Mouse (Mus musculus): Measurements from ENCODE around the gene Slc13a1.

DNA sequence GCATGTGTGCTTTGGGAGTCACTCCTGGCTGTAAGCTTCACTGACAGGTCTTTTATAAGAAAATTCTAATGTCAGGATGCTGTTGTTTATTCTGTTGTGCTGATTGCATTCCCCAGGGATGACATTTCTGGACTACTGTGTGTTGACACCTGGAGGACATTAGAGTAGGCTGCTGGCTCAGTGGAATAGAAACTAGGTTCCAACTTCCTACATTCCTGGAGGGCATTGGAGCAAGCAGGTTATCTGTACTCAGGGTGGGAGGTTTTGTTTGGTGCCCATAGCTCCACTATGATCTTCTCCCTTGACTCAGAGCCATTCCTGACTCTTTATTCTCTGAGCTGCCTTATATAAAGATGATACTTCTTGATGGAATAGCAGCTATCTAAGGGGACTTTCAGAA, 45.3 kb downstream of the Slc13a1 start:
- TF ChIP-seq HCFC1 (IDR thresholded peaks at IDR 0.05; ENCODE audit: borderline replicate concordance, insufficient read depth, low read length) (no peak), MAFK (IDR thresholded peaks at IDR 0.05; ENCODE audit: insufficient read depth, low read depth, low read length) (no peak), ZC3H11A (IDR thresholded peaks at IDR 0.05; ENCODE audit: borderline replicate concordance, low read depth, low read length) (no peak)
